Mouse (Mus musculus) cerebellum, postnatal 10 days (tissue): ENCODE measurements around the gene Prl5a1.

ENCODE experiments used
- DNase-seq, 2 experiments: peaks; one replicate each; pipeline ENCODE4 v3.0.0; 2021; ENCODE audit warnings: mixed read lengths in 2 of 2

The Prl5a1 gene

GRCm38 (mm10) chr13:28142184-28142583, at the start of gene Prl5a1:
TSS of gene Prl5a1 (plus strand) at chr13:28142484.
- DNase-seq: no peak

GRCm38 (mm10) chr13:28096161-28096560, 46.1 kb upstream of the Prl5a1 start:
- DNase-seq: no peak

- no peak for DNase-seq
Measured at GRCm38 (mm10) chr13:28108536-28108935, 33.7 kb upstream of the Prl5a1 start.

GRCm38 (mm10) chr13:28132781-28133180, 9.5 kb upstream of the Prl5a1 start:
- peak; percentile 9 to 12 for DNase-seq

- no peak for DNase-seq
Measured at GRCm38 (mm10) chr13:28135790-28136189, 6.5 kb upstream of the Prl5a1 start.
